Mouse (Mus musculus) liver, embryonic 14.5 days (tissue): ENCODE measurements around the gene Syt5.

Experiments
- CTCF ChIP-seq: IDR thresholded peaks from 2 replicates; pipeline ENCODE4 v1.5.1; 2016; ENCODE audit warnings: antibody characterized with exemption, low read depth, control low read depth
- EP300 ChIP-seq: IDR thresholded peaks from 2 replicates; pipeline ENCODE4 v1.6.1; 2016; ENCODE audit warnings: antibody characterized with exemption, low read depth

DNA sequence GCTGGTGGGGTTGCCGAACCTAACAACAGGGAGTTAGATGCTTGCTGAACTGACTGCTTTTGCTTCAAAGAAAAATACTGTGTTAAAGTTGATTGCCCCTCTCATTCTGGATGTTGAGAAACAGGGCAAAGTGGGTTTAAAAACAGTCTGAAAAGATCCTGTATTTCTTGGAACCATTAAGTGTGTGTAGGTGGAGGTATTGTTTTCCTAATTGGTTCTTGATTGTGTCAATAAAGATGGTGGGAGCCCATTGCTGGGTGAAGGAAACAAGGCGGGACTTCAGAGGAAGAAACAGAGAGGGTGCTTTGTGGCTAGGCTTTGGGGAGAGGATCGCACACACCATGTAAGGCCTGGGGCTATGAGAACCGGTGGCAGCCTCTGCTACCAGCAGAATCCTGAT is 10.2 kb downstream of the Syt5 start:
- TF ChIP-seq CTCF (no peak), EP300 (no peak)
